Mouse (Mus musculus) urinary bladder, postnatal 0 days (tissue): ENCODE measurements around the gene Rdh13. TPM values are rescaled to one million over a fixed set of nuclear protein-coding genes. Genes with fewer than 3 reads are reported as not detected.

ENCODE experiments used
- microRNA-seq: library from miRNA; unstranded; fragments of <30 nt; microRNA quantifications from one replicate; pipeline ENCODE4, GENCODE M21; 2016
- polyA plus RNA-seq: library from polyadenylated mRNA; unstranded; fragments of >200 nt; fragmentation: Nextera tagmentation; extraction: Ambion mirVana; gene quantifications from 2 replicates; pipeline ENCODE4 v1.2.1, GENCODE M21; 2015

Gene Rdh13
- 19.3 and 21.4 TPM in 2 replicates for polyA plus RNA-seq

DNA sequence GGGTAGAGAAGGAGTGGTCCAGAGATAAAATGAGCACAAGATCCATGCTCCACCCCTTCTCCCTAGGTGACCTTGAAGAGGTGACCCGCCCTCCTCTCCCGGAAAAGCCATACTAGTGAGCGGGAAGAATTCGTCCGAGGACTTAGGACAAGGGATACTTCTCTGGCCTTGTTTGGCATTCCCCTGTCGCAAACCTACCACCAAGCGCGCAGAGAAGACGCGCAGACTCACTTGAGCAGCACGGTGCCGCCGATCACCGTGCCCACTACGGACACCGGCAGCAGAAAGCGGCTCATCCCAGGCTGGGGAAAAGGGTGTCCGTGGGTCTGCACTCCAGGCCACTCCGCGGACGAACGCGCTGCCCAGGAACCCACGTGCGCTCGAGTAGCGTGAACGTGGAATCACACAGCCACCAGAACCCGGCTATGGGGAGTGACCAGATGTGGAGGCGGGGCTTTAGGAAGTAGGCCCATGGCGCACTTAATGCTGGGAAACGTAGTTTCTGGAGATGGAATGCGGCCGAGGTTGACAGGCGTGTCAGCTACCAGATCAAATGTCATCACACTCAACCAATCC lies at the start of gene Rdh13:
Gene Rdh13, minus strand, starts transcription at position 434 of the 576 bp plus-strand sequence.

DNA sequence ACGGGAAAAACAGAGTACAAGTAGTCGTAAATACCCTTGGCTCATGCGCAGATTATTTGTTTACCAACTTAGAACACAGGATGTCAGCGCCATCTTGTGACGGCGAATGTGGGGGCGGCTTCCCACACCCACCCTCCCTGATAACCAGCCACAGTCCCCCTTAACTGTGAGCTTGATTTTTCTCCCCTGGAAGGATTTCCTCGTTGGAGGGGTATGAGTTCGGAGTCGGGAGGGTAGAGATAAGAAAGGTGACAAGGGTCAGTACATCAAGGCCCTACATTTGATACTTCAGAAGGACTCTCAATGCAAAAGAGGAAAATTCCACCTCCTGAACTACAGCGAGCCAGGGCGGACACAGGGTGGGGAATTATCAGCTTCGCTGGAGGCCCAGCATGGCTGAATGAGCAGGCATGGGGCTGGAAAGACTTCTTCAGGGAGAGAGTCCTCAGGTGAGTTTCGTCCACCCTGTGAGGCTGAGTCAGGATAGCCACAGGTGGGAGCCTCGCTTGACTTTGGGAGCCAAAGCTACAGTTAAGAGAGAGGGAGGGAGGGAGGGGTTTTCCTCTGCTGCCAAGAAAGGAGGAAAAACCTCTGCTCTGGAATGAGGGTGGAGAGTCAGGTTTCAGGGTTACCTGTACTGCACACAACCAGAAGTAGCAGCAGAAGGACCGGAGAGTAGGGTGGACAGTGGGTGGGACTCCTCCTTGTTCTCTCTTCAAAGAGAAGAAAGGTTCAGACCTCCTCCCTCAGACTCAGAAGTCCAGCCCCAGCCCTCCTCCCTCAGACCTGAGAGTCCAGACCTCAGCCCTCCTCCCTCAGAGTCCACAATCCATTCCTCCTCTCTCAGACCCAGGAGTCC lies 15.4 kb upstream of the Rdh13 start, which contains the start of gene Eps8l1:
Gene Eps8l1, plus strand, starts transcription at position 99 of the 859 bp plus-strand sequence.

DNA sequence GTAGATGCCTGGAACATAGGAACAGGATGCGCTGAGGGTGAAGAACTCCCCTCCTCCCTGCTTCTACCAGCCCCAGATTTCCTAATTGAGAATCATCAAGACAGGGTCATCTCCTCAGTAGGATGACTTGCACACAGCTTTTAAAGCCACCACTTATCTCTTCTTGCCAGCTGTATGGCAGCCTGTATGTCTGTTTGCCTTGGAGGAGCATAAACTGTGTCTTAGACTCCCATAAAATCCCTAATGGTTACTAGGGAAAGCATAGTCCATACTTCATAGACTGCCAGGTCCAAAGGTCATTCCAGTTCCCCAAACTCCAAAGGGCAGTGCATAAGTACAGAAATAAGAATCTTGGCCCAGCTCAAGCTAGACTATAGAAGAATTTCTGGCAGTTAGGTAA lies 47.7 kb downstream of the Rdh13 start, which contains the start of gene Gp6:
Gene Gp6, minus strand, starts transcription at position 15 of the 400 bp plus-strand sequence.

Small RNA genes lying within 50 kb of the gene (microRNA-seq; reads per million reads assigned to microRNA genes)
- gene Gm24605 (not detected), gene Gm24752 (not detected), gene Gm25349 (not detected)

Other genes starting within 250 kb of the Rdh13 start
- gene Lilra5, start 207.9 kb downstream of the Rdh13 start, polyA plus RNA-seq, result 0.23 and 0.27 TPM in 2 replicates
- not detected in 2 replicates for gene Ncr1, start 107.9 kb downstream of the Rdh13 start, polyA plus RNA-seq
- 0.13 and 0.37 TPM in 2 replicates for gene Gp6, start 47.9 kb downstream of the Rdh13 start, polyA plus RNA-seq
- gene Eps8l1, start 15.0 kb upstream of the Rdh13 start, polyA plus RNA-seq, result 7.6 and 9.7 TPM in 2 replicates
- gene Ppp1r12c, start 56.0 kb upstream of the Rdh13 start, polyA plus RNA-seq, result 60.9 and 67.4 TPM in 2 replicates
- 102 and 107 TPM in 2 replicates for gene Tnnt1, start 70.7 kb upstream of the Rdh13 start, polyA plus RNA-seq
- 1.5 and 2.5 TPM in 2 replicates for gene Tnni3, start 78.6 kb upstream of the Rdh13 start, polyA plus RNA-seq
- gene Dnaaf3, start 86.8 kb upstream of the Rdh13 start, polyA plus RNA-seq, result 1.4 TPM in 2 replicates
- gene Syt5, start 101.9 kb upstream of the Rdh13 start, polyA plus RNA-seq, result 0.57 and 1.5 TPM in 2 replicates
- not detected in 2 replicates for gene Ptprh, start 158.4 kb upstream of the Rdh13 start, polyA plus RNA-seq
- 0.64 and 1.0 TPM in 2 replicates for gene Tmem86b, start 185.8 kb upstream of the Rdh13 start, polyA plus RNA-seq
- gene Ppp6r1, start 213.4 kb upstream of the Rdh13 start, polyA plus RNA-seq, result 20.7 and 21.7 TPM in 2 replicates
- gene Hspbp1, start 239.4 kb upstream of the Rdh13 start, polyA plus RNA-seq, result 50.6 and 51.7 TPM in 2 replicates
- gene Brsk1, start 245.0 kb upstream of the Rdh13 start, polyA plus RNA-seq, result 0.36 and 0.59 TPM in 2 replicates